Mouse (Mus musculus) kidney, adult 18-20 months (tissue): ENCODE measurements at regions not wholly inside any gene's neighbourhood (a gene's known extent, or its start where the extent isn't known, plus 50 kb on each side); places are given as distances from the start of the nearest gene placed in this dataset.

Experiments used
- DNase-seq: peaks from one replicate; pipeline ENCODE4 v3.0.0; 2021

- peak; percentile 93 for DNase-seq
These were observed 79.0 kb upstream of the Ipo5 start for GRCm38 (mm10) chr14:120831847-120832613.

GRCm38 (mm10) chr14:120834821-120835220 is 76.2 kb upstream of the Ipo5 start:
- DNase-seq: no peak

GRCm38 (mm10) chr14:120835758-120836157 is 75.3 kb upstream of the Ipo5 start:
- no peak for DNase-seq

- no peak for DNase-seq
These were observed 74.3 kb upstream of the Ipo5 start for GRCm38 (mm10) chr14:120836535-120837316.

GRCm38 (mm10) chr14:120840900-120841299 is 70.1 kb upstream of the Ipo5 start:
- DNase-seq: peak; percentile 42

- peak; percentile 56 for DNase-seq
These were observed 69.7 kb upstream of the Ipo5 start for GRCm38 (mm10) chr14:120841311-120841710.

- no peak for DNase-seq
These were observed 65.9 kb upstream of the Ipo5 start for GRCm38 (mm10) chr14:120845172-120845571.

- DNase-seq: peak; percentile 35
These were observed 64.8 kb upstream of the Ipo5 start for GRCm38 (mm10) chr14:120846073-120846850.

- no peak for DNase-seq
These were observed 64.0 kb upstream of the Ipo5 start for GRCm38 (mm10) chr14:120847006-120847405.

- no peak for DNase-seq
These were observed 62.7 kb upstream of the Ipo5 start for GRCm38 (mm10) chr14:120848083-120848951.

GRCm38 (mm10) chr14:120849159-120849558 is 61.9 kb upstream of the Ipo5 start:
- no peak for DNase-seq

- DNase-seq: no peak
These were observed 57.4 kb upstream of the Ipo5 start for GRCm38 (mm10) chr14:120853643-120854042.

- no peak for DNase-seq
These were observed 56.5 kb upstream of the Ipo5 start for GRCm38 (mm10) chr14:120854559-120854958.

- no peak for DNase-seq
These were observed 55.8 kb upstream of the Ipo5 start for GRCm38 (mm10) chr14:120855181-120855580.
